Mouse (Mus musculus): ENCODE measurements around the gene Enthd1. TPM values are rescaled to one million over a fixed set of nuclear protein-coding genes. Genes with fewer than 3 reads are reported as not detected.
A peak's percentile ranks its signal among the peaks of the same experiment; 100 is the strongest.

Gene Enthd1
- 0.05 TPM in 2 replicates for polyA plus RNA-seq (2012; rRNA removed)

DNA sequence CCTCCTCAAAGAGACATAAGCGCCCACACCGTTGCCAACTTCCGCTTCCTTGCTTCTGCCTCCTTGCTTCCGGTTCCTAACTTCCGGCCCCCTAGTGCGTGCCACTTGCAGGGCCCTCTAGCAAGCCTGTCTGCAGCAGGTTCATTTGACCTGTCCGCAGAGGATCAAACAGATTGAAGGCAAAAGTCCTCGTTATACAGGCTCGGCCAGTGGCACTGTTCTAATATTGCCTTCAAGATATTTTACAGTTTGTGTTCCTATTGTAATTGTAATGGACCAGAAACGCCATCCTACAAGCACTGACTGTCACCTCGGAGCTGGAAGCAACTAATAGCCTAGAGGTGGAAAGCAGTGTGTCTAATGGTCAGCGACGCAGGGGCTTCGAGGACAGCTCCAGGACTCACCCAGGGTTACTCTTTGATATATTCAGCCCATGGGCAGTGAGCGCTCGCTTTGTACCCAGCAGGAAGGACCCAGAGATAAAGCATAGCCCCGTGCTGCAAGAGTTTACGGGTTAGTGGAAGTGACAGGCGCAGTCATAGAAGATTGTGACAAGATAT is at the start of gene Enthd1:
Gene Enthd1, minus strand, starts transcription at position 51 of the 560 bp plus-strand sequence.
- no peak within 1 kb of the TSS for H3K4me3 ChIP-seq (ENCODE audit: extremely low read depth, insufficient read depth, insufficient read length)
- TF ChIP-seq POLR2A (IDR thresholded peaks at IDR 0.05; ENCODE audit: low read depth, low read length), result no peak
- no peak for TF ChIP-seq CTCF (IDR thresholded peaks at IDR 0.05; ENCODE audit: extremely low read depth, insufficient read depth, insufficient read length, insufficient replicate concordance)
- H3K27me3 ChIP-seq (ENCODE audit: control insufficient read depth, insufficient read depth, low read length), result no peaks in the 10 kb centered on the region
- WGBS, result 85% methylated on average over 19 of the region's 19 CpGs
- H3K27ac ChIP-seq (ENCODE audit: insufficient read depth, low read length), result no peak within 1 kb of the TSS
- no peak for DNase-seq (ENCODE audit: low read depth in 1 of 2, low spot score in 2 of 2)
- no peaks in the 10 kb centered on the region for H3K36me3 ChIP-seq (ENCODE audit: control insufficient read depth, insufficient read depth, low read length)
- H3K4me1 ChIP-seq (ENCODE audit: control insufficient read depth, insufficient read depth, insufficient read length), result peaks cover 29% of the 10 kb centered on the region

DNA sequence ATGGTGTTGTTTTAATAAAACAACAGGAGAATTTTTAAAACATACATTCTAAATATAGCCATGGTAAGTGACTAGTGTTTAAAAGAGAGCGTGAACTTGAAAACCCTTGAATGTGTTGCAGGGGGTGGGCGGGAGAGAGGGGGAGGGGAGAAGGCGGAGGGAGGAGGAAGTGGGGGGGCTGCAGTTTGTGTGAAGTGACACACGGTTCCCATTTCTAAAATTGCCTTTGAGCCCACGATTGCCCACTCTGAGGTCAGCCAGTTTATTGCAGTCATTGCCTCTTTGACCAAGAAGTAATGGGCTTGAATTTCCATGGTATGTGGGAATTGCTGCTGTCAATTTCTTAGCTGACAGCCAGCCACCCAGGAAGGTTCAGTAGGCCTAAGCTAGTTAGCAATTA is 48.9 kb upstream of the Enthd1 start:
- Histone ChIP-seq H3K4me1 (ENCODE audit: control insufficient read depth, insufficient read depth, insufficient read length) (peaks cover 54% of the 10 kb centered on the region), H3K4me3 (ENCODE audit: extremely low read depth, insufficient read depth, insufficient read length) (no peak overlapping the region), H3K36me3 (ENCODE audit: control insufficient read depth, insufficient read depth, low read length) (no peaks in the 10 kb centered on the region; the same call in 1 of the 2 replicates), H3K27me3 (ENCODE audit: control insufficient read depth, insufficient read depth, low read length) (no peaks in the 10 kb centered on the region), H3K27ac (ENCODE audit: insufficient read depth, low read length) (peak overlapping the region; percentile 91)
- TF ChIP-seq POLR2A (IDR thresholded peaks at IDR 0.05; ENCODE audit: low read depth, low read length) (no peak), CTCF (IDR thresholded peaks at IDR 0.05; ENCODE audit: extremely low read depth, insufficient read depth, insufficient read length, insufficient replicate concordance) (no peak)
- WGBS, result 10% methylated on average over 5 of the region's 5 CpGs
- no peak for DNase-seq (ENCODE audit: low read depth in 1 of 2, low spot score in 2 of 2)

DNA sequence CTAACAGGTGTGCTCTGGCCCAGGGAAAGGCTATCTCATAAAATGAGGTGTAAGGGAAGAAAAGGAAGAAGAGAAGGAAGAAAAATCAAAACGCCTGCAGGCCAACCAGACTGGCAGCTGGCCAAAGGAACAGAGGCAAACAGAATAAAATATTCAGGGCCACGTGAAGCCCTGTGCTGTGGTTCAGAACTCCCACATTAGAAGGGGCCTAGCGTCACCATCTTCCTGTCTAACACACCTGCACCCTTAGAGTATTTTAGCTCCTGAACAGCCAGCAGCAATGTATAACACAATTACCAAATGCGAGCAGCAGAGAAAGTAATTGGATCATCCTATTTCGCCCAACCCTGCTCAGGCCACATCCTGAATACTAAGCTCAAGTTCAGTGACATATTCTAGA is 46.5 kb upstream of the Enthd1 start:
- peak in 1 of 2 experiments; percentile 54 for DNase-seq (ENCODE audit: low read depth in 1 of 2, low spot score in 2 of 2)

DNA sequence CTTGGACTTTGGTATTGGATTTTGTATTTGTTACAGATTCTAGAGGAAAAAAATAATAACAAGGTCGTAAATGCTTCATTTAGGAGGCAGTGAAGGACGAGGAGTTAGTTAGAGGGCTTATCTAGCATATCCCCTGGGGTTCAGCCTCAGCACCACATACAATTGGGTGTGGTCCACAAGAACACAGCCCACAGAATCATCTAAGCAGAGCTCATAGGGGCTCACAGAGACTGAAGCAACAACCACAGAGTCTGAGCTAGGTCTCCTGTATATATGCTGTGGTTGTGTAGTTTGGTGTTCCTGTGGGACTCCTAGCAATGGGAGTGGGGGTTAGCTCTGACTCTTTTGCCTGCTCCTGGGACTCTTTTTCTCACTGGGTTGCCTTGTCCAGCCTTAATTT is 45.4 kb upstream of the Enthd1 start:
- TF ChIP-seq POLR2A (IDR thresholded peaks at IDR 0.05; ENCODE audit: low read depth, low read length) (no peak), CTCF (IDR thresholded peaks at IDR 0.05; ENCODE audit: extremely low read depth, insufficient read depth, insufficient read length, insufficient replicate concordance) (no peak)
- peaks cover 51% of the 10 kb centered on the region for H3K4me1 ChIP-seq (ENCODE audit: control insufficient read depth, insufficient read depth, insufficient read length)
- H3K27me3 ChIP-seq (ENCODE audit: control insufficient read depth, insufficient read depth, low read length), result no peaks in the 10 kb centered on the region
- H3K36me3 ChIP-seq (ENCODE audit: control insufficient read depth, insufficient read depth, low read length), result 0 out of 2 replicates have a peak, but pooled peaks cover 2% of the 10 kb centered on the region
- H3K27ac ChIP-seq (ENCODE audit: insufficient read depth, low read length), result peak overlapping the region; percentile 62
- DNase-seq (ENCODE audit: low read depth in 1 of 2, low spot score in 2 of 2), result no peak
- H3K4me3 ChIP-seq (ENCODE audit: extremely low read depth, insufficient read depth, insufficient read length), result no peak overlapping the region
- WGBS, result 28% methylated on average over 2 of the region's 2 CpGs

More for the DNA sequence above, 46.5 kb upstream of the Enthd1 start:
- 21% methylated on average over 5 of the region's 5 CpGs for WGBS
- H3K27me3 ChIP-seq (ENCODE audit: control insufficient read depth, insufficient read depth, low read length), result no peaks in the 10 kb centered on the region
- H3K4me1 ChIP-seq (ENCODE audit: control insufficient read depth, insufficient read depth, insufficient read length), result peaks cover 54% of the 10 kb centered on the region
- H3K4me3 ChIP-seq (ENCODE audit: extremely low read depth, insufficient read depth, insufficient read length), result no peak overlapping the region
- no peaks in the 10 kb centered on the region; the same call in 1 of the 2 replicates for H3K36me3 ChIP-seq (ENCODE audit: control insufficient read depth, insufficient read depth, low read length)
- TF ChIP-seq CTCF (IDR thresholded peaks at IDR 0.05; ENCODE audit: extremely low read depth, insufficient read depth, insufficient read length, insufficient replicate concordance), result no peak
- TF ChIP-seq POLR2A (IDR thresholded peaks at IDR 0.05; ENCODE audit: low read depth, low read length), result no peak
- peak overlapping the region; percentile 50 for H3K27ac ChIP-seq (ENCODE audit: insufficient read depth, low read length)

DNA sequence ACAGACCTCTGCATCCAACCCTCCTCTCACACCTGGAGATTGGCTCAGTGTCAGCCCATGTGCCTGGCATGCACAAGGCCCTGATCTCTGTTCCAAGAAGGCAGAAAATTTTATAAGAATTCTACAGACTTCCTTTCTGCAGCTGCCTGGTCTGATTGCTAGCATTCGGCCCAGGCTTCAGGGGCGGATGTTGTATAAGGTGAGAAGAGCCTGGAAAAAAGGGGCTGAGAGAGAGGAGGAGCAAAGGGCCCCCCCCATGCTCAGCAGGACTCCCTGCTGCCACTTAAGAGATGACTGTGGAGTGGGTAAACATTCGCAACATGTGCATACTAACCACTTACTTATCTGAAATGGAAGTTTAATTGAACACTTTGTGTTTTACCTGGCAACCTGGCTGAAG is 43.0 kb upstream of the Enthd1 start:
- H3K36me3 ChIP-seq (ENCODE audit: control insufficient read depth, insufficient read depth, low read length), result 0 out of 2 replicates have a peak, but pooled peaks cover 2% of the 10 kb centered on the region
- DNase-seq (ENCODE audit: low read depth in 1 of 2, low spot score in 2 of 2), result no peak
- no peak overlapping the region for H3K27ac ChIP-seq (ENCODE audit: insufficient read depth, low read length)
- H3K4me1 ChIP-seq (ENCODE audit: control insufficient read depth, insufficient read depth, insufficient read length), result peaks cover 38% of the 10 kb centered on the region; the same call in 1 of the 2 replicates
- no peak for TF ChIP-seq POLR2A (IDR thresholded peaks at IDR 0.05; ENCODE audit: low read depth, low read length)
- no peak for TF ChIP-seq CTCF (IDR thresholded peaks at IDR 0.05; ENCODE audit: extremely low read depth, insufficient read depth, insufficient read length, insufficient replicate concordance)
- 68% methylated on average over 3 of the region's 3 CpGs for WGBS
- H3K4me3 ChIP-seq (ENCODE audit: extremely low read depth, insufficient read depth, insufficient read length), result no peak overlapping the region
- H3K27me3 ChIP-seq (ENCODE audit: control insufficient read depth, insufficient read depth, low read length), result no peaks in the 10 kb centered on the region

DNA sequence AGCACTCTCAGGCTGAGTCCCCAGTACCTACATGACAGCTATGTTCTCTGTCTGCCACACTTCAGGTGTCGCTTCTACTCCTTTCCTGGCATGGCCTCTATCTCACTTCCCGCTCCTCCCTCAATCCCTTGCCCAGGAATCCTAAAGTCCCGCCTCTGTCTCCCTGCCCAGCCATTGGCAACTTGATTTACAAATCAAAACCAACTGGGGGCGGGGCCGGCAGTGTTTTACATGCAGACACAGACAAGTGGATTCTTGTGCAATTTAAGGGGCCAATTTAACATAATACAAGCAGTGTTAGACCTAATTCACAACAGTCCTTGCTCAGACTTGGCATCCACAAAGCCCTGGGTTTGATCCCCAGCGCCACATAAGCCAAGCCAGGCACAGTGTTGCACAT is 39.1 kb upstream of the Enthd1 start:
- H3K36me3 ChIP-seq (ENCODE audit: control insufficient read depth, insufficient read depth, low read length), result 0 out of 2 replicates have a peak, but pooled peaks cover 2% of the 10 kb centered on the region
- no peak overlapping the region for H3K27ac ChIP-seq (ENCODE audit: insufficient read depth, low read length)
- H3K4me1 ChIP-seq (ENCODE audit: control insufficient read depth, insufficient read depth, insufficient read length), result peaks cover 41% of the 10 kb centered on the region; the same call in 1 of the 2 replicates
- DNase-seq (ENCODE audit: low read depth in 1 of 2, low spot score in 2 of 2), result no peak
- H3K4me3 ChIP-seq (ENCODE audit: extremely low read depth, insufficient read depth, insufficient read length), result no peak overlapping the region
- TF ChIP-seq CTCF (IDR thresholded peaks at IDR 0.05; ENCODE audit: extremely low read depth, insufficient read depth, insufficient read length, insufficient replicate concordance), result no peak
- no peak for TF ChIP-seq POLR2A (IDR thresholded peaks at IDR 0.05; ENCODE audit: low read depth, low read length)
- 88% methylated on average over 6 of the region's 6 CpGs for WGBS
- no peaks in the 10 kb centered on the region for H3K27me3 ChIP-seq (ENCODE audit: control insufficient read depth, insufficient read depth, low read length)

DNA sequence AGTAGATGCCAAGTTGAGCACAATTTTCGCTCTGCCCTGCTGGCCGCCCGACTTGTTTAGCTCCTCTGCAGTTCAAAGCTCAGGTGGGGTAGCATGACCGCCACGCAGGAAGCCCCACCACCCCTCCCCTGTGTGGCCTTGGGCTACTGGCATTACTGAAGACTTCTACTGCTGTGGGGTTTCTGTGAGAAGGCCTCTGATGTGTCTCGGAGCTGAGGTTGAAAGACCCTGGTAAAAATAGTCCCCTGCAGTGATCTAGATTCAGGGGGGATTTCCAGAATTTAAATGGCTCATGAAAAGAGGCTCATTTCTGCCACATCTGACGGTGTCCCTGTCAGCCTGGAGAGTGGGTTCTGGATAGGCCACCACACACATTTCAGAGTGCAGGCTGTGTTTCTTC is 37.5 kb upstream of the Enthd1 start:
- DNase-seq (ENCODE audit: low read depth in 1 of 2, low spot score in 2 of 2), result peak in 1 of 2 experiments; percentile 64
- TF ChIP-seq CTCF (IDR thresholded peaks at IDR 0.05; ENCODE audit: extremely low read depth, insufficient read depth, insufficient read length, insufficient replicate concordance), result no peak
- TF ChIP-seq POLR2A (IDR thresholded peaks at IDR 0.05; ENCODE audit: low read depth, low read length), result no peak
- WGBS, result 23% methylated on average over 7 of the region's 7 CpGs
- Histone ChIP-seq H3K36me3 (ENCODE audit: control insufficient read depth, insufficient read depth, low read length) (0 out of 2 replicates have a peak, but pooled peaks cover 2% of the 10 kb centered on the region), H3K4me3 (ENCODE audit: extremely low read depth, insufficient read depth, insufficient read length) (no peak overlapping the region), H3K27ac (ENCODE audit: insufficient read depth, low read length) (peak overlapping the region; percentile 66), H3K4me1 (ENCODE audit: control insufficient read depth, insufficient read depth, insufficient read length) (peaks cover 38% of the 10 kb centered on the region; the same call in 1 of the 2 replicates), H3K27me3 (ENCODE audit: control insufficient read depth, insufficient read depth, low read length) (no peaks in the 10 kb centered on the region)

All from spleen, adult 2 months (tissue).